Mouse (Mus musculus) neural tube, embryonic 10.5 days (tissue): ENCODE data around the gene Pomgnt1.
A peak's percentile ranks its signal among the peaks of the same experiment; 100 is the strongest.

Experiments used
- DNase-seq: peaks from one replicate; pipeline ENCODE4 v3.0.0-alpha.2; 2017; ENCODE audit warnings: low spot score; ENCODE audit errors: extremely low spot score

Pomgnt1 gene

DNA sequence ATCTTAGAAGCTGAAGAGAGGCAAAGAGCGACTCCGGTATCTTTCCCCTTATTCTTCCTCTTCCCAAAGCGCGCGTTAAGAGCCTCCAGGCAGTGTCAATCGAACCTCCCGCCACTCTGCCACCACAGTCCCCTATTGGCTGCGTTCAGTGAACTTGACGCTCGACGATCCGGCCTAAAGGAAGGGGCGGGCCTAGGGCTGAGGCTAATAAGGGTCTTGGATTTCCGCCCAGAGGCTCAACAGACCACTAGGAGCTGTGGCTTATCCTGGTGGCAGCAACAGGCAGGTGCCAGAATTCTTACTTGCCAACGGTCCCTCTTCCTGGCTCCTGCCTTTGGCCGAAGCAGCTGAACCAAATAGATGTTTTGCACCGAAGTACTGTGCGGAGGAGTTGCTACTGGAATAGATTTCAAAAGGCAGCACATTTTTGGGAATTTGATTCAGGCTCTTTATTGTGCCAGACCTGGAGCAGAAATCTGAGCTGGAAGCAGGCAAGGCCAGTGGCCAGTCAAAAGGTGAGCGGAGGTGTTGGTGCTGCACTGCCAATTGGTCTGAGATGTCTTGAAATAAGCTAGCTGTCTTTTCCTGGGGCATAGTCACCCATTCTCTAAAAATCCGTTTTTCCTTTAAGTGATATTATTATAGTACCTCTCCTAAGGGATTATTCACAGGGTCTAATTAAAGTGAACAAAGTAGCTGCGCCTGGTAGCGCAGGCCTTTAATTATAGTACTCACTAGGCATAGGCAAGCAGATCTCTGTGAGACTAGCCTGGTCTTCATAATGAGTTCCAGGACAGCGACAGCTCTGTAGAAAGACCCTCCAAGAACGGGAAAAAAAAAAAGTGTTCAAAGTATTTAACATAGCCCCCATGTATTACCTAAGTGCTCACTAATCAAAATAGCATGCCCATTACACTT, at the start of gene Pomgnt1, which contains the start of gene Rad54l:
Pomgnt1 (plus strand) TSS at position 239 of the 918 bp plus-strand sequence.
Rad54l (minus strand) TSS at position 89 of the 918 bp plus-strand sequence.
- DNase-seq, result peak; percentile 87

DNA sequence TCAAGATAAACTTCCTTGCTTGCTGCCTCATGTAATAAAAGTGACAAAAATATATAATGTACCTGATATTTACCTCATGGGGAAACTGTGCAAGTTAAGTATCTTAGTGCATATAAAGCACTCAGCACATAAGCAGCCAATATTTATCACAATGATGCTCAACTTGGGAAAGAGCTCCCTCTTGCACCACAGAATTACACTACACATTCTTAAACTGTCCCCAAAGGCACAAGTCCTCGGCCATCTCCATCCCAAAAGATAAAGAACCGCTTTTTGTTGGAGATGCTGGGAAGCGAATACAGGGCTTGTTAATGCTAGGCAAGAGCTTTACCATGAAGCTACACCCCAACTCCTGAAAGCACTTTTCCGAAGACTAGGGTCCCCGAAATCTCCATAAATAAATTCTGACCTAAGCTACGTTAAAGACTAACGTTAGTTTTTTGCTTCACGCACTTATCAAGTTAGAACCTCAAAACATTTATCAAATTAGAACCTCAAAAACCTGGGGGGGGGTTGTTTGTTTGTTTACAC, 49.4 kb upstream of the Pomgnt1 start:
- no peak for DNase-seq

DNA sequence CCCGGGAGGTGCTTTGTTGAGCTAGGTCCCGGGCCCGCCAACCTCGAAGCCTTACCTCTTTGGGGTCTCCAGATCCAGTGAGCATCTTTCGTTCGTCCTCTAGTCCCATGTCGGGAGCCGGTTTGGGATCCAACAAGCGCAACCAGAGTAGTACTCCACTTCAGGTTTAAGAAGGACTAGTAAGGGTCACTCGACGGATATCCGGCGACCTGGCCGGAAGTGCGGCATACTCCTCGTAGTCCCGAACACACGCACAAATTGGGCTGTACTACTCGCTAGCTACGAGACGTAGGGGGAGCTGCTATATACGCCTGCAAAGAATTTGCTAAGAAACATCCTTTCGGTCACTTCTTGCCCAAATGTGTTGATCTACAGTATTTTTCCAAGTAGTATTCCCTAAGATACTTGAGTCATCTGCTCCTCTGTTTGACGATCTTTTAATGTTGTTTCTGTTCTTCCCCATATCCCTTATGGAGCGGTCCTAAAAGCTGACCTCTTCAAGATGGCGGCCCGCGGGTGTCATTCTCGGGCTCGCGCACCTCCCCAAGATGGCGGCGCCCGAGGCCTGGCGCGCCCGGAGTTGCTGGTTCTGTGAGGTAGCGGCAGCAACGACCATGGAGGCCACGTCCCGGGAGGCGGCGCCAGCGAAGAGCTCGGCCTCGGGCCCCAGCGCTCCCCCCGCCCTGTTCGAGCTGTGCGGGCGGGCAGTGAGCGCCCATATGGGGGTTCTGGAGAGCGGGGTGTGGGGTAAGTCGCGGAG, 48.6 kb upstream of the Pomgnt1 start, which contains the start of the genes Uqcrh and Lrrc41:
Uqcrh (minus strand) TSS at position 211 of the 760 bp plus-strand sequence.
Lrrc41 (plus strand) TSS at position 409 of the 760 bp plus-strand sequence.
- DNase-seq, result peak; percentile 91

DNA sequence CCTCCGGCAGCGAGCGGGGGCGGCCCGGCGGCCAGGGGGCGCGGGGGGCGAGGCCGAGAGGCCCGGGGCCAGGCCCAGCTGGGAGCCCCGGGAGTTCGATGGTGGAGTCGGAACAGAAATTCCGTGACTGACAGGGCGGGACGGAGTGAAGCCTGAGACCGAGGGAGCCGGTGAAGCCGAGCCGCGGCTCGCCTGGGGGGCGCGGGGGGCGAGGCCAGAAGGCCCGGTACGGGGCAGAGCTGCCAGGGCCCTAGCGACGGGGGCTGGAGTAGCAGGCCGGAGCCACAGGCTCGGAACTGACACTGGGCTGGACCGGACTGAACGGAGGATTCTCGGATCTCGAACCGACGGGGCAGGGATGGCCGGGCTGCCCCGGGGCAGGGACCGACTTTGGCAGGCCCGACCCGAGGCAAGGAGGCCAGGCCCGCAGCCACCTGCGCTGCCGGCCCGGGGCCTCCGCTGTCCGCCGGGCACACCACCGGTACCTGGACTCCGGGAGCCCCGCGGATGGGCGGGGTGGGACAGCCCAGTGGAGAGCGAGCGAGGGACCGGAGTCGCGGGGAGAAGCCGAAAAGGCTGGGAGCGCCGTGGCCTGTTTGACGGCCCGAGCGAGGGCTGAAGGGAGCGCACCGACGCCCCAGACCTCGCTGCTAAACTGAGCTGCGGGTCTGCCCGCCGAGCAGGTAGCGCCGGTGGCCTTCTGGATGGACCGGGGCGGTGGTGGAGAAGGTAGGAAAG, 47.8 kb upstream of the Pomgnt1 start:
- DNase-seq, result peak; percentile 94

DNA sequence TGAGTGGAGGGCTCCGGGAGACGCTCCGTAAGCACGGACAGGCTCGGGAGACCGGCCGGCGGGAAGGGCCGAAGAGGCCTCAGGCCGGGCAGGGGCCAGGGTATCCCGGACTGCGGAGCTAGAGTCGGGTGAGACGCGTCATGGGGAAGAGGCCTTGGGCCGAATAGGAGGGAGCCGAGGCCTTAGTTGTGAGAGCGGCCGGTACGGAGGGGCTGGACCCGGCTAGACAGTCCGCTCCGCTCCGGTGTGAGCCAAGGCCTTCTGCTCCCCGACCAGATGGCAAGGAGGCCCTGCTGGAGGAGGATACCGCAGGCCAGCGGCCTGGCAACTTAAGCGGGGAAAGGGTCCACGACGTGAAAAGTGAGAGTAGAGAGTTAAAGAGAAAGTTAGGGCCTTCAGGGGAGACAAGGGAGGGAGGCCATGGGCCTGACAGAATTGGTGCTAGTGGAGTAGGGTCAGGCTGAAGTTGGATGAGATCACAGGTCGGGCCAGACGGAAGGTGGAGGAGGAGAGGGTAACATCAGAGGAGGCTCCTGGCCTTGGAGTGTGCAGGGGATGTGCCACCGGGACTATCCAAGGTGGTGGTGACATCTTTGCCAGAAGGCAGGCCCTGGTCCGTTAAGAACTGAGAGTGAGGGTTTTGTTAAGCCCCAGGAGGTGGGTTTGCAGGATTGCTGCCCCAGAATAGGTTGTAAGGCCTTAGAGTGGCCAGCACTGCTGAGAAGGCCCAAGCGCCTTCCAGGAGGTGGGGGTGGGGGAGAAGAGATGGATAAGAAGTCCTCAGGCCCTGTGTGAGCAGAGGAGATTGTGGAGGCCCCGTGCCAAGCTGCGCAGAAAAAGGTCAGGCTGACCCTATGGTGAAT, 47.0 kb upstream of the Pomgnt1 start:
- no peak for DNase-seq

DNA sequence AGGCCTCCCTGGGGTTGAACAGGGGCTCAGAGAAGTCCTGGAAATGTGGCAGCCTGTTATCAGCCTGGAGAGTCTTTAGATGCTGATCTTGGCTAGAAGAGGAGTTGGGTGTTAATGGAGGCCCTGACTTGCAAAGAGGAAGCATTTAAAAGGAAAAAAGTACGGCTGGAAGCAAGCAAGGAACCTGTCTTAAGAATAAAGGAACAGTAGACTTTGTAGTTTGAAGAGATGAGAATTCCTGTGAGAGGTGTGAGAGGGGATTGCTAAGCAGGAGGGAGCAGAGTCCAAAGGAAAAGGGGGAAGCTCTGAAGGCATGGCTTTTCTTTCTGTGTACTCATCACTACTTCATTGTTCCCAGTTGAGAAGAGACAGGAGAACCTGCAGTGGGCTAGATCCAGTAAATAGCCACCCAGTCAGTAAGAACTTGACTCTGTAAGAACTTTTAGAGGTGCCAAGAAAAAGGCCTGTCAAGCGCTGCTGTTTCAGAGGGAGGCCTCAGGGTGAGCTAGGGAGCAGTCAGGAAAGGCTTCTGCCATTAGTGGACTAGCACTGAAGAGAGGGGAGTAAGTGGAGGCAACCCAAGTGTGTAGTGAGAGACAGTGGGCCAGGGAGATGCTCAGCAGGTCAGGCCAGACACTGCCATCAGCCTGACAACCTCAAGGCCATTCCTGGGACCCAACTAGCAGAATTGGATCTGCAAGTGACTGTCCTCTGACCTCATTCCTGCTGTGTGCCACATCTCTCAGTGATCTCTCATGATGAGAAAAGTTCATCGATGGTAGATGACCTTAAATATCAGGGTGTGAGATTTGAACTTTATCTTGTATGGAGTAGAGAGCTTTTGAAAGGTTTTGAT, 46.2 kb upstream of the Pomgnt1 start:
- DNase-seq, result no peak

DNA sequence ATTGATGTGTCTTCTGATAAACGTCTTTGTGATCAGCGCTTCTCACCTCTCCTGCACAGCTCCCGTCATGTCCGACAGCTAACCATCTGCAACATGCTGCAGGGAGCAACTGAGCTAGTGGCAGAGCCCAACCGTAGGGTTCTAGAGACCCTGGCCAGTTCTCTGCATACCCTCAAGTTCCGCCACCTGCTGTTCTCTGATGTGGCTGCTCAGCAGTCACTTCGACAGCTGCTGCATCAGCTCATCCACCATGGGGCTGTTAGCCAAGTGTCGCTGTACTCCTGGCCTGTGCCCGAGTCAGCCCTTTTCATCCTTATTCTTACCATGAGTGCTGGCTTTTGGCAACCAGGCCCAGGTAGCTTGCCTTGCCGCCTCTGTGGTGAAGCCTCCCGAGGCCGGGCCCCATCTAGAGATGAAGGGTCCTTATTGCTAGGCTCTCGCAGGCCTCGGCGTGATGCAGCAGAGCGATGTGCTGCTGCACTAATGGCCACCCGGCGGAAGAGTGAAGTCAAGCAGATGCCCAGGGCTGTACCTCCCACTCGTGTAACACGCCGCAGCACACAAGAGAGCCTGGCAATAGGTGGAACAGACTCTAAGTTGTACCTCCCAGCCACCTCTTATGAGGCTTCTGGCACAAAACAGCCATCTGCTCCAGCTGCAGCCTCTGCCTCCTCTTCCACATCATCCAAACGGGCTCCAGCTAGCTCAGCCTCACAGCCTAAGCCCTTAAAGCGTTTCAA, 35.0 kb upstream of the Pomgnt1 start:
- DNase-seq, result no peak

DNA sequence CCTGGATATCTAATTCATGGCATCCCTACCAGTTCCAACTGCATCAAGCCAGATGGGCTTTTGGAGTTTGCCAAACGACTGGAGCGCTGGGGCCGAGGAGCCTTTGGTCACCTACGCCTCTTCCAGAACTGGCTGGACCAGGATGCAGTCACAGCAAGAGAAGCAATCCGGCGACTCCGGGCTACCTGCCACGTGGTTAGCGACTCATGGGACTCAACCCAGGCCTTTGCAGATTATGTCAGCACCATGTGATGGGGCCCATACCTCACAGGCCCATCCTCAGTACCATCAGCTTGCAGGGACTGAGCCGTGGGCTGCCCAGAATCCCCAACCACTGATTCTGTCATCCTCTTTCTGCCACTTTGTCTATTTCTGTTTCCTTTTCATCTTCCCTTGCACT, 27.3 kb upstream of the Pomgnt1 start:
- DNase-seq, result no peak

DNA sequence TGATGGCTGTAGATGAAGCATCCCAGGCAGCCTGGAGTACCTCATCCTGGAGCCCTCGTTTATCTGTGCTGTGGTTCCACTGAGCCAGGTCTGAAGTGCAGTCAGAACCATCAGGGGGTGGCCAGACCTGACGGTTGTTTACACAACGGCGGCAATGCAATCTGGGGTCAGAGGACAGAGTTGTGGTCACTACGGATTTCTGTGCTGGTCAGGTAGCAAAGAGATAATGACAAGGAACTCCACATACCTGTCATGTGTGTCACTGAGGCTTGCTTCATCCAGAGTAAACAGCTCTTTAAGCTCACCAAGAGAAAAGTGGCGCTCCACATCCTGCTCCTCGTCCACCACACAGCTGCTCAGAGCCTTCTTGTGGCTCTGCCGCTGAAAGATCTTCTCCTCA, 26.4 kb upstream of the Pomgnt1 start:
- DNase-seq, result no peak

DNA sequence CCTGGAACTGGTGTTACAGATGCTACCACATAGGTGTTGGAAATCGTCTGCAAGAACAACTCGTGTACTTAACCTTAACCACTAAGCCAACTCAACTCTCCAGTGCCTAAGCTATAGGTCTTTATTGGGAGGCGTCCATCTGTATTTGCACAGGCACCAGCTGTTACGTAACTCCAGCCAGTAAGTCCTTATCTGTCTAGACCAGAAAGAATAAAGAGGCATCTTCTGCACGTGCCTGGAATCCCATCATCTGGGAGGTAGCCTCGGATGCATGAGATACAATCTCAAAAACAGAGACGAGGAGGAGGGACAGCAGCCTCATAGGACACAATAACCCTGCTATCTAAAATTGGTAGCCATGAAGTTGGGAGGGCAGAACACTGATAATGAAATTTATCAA, 22.7 kb upstream of the Pomgnt1 start:
- DNase-seq, result no peak

DNA sequence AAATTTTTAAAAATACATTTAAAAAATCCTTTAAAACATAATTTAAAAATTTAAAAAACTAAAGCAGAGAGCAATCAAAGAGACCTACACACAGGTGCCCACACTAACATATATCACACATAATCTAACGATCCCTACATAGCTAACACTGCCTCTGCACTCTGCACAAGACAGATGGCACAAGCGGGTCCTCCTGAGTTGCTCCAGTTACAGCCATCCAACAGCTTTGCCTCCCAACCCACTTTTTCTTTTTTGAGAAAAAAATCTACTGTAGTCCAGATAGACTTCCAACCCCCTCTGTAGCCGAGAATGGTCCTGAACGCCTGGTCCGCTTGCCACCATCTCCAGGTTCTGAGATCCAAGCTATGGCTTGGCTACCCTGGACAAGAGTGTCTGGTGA, 18.4 kb upstream of the Pomgnt1 start:
- DNase-seq, result no peak

DNA sequence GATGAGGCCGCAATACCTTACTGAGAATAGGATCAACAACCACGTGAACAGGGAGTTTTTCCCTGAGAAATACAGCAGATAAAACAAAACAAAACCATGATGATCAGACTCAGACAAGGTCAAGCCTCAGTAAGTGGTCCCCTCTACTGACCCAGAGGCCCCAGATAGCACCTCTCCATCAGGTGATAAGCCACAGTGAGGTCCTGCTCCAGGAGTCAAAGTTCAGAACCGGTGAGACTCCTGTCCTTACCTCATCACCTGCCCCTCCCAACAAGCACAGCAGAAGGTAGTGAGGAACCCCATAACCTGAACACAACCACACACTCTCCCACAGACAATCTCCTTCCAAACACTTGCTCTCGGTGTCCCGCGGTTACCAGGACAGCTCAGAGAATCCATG, 12.9 kb upstream of the Pomgnt1 start:
- no peak for DNase-seq

DNA sequence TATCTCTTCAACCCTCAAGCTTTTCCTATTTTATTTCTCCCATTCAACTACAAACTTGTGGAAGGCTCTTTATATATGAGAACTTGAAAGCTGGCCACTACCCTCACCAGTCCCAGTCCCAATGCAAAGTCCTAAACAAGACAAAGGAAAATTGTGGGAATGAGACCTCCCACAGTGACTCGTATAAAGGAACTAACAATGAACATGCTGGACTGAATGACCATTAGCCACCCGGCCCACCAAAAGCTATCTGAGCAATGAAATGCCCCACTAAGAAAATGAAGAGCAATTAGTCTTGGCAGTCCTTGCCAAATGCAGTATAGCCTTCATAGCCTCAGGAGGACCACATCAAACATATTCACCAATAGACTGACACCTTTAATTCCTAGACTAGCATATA, 12.2 kb upstream of the Pomgnt1 start:
- DNase-seq, result no peak

DNA sequence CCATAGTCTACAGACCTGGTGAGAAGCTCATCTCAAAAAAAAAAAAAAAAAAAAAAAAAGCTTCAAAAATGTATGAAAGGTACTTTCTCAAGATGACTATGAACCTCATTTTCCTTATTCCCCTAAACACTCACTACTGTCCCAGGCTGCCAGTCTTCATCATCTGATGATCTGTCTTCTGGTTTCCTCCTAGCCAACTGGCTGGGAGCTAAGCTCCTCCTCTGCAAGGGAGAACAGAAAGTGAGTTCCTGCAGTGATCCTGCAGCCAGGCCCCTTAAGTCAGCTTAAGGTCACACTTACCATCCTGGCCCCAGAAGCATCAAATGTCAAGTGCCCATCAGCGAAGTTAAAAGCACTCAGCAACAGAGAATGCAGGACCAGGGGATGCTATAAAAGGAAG, 878 bp upstream of the Pomgnt1 start:
- DNase-seq, result no peak

DNA sequence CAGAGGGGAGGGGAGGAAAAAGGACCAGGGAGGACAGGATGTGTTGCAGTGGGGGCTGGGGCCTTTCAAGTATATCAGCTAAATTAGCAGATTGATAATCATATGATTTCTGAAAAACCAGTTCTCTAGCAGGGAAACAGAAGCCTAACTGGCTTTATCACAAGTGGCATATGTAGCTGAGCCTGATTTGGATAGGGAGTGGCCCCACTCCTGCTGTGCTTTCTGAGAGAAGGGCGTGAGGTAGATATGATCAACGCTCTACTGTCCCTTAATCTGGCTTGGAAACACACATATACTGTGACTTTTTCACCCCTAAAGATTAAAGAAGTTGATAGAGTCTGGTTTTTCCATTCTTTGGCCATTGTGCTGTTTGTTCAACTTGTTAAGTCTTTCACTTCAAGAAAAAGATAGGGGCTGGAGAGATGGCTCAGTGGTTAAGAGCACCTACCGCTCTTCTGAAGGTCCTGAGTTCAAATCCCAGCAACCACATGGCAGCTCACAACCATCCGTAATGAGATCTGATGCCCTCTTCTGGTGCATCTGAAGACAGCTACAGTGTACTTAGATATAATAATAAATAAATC, 2.3 kb downstream of the Pomgnt1 start:
- no peak for DNase-seq

DNA sequence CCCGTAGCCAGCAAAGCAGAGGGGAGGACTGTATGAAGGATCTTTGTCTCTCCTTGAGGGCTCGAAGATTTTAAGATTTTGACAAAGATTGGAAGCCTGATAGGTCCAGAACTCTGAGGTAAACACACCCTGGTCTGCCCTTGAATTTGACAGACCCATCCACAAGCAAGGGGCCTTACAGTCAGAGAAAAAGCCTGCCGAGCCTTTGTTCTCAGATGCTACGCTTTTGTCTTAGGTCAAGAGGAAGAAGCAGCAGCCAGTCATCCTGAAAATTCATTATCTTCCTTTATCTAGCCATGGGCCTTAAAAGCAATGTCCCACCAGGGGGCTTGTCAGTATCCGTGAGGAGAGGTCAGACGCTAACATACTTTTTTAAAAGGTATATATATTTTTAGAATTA, 4.3 kb downstream of the Pomgnt1 start:
- DNase-seq, result no peak

DNA sequence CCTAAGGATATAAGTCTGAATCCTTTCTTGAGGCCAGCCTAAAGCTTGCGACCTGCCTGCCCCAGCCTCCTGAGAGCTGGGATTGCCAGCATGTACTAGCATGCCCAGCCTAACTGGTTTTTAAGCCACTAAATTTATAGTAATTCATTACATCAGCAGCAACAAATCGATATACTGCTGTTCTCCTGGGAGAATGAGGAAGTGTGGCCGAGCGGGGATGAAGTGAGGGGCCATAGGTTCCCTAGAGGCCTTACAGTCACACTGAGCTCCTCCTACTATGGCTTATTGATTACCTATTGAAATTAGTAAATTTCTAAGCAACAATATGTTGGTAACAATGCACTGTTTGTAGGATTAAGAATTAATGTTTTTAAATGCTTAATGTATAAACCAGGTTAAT, 9.5 kb downstream of the Pomgnt1 start:
- no peak for DNase-seq

DNA sequence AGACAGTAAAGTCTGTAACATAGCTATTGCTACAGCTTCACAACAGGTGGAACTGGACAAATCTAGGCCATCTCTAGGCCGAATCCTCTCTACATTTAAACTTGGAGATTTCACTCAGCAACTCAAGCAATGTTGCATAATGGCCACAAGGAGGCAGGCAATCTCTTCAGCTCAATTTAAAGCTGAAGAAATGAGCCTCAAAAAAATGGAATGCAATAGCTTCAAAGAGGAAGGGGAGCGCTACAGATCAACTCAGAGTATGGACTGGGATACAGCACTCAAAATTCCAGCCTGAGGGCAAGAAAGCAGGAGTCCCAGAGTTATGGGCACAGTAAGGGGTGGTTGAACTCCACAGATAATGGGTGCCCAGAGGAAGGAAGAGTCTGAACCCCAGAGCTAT, 11.3 kb downstream of the Pomgnt1 start:
- no peak for DNase-seq
